Mouse (Mus musculus) leukemia stem cell, adult 10-12 weeks (primary cell): ENCODE data around the gene Ddx25. TPM values are rescaled to one million over a fixed set of nuclear protein-coding genes. Genes with fewer than 3 reads are reported as not detected.

Experiments
- polyA plus RNA-seq: library from polyadenylated mRNA; stranded (reverse); fragments of >175 nt; gene quantifications from 2 replicates; pipeline ENCODE4 v1.2.3, GENCODE M21; 2012; ENCODE audit warnings: low replicate concordance

Gene Ddx25
- polyA plus RNA-seq: not detected in 2 replicates

DNA sequence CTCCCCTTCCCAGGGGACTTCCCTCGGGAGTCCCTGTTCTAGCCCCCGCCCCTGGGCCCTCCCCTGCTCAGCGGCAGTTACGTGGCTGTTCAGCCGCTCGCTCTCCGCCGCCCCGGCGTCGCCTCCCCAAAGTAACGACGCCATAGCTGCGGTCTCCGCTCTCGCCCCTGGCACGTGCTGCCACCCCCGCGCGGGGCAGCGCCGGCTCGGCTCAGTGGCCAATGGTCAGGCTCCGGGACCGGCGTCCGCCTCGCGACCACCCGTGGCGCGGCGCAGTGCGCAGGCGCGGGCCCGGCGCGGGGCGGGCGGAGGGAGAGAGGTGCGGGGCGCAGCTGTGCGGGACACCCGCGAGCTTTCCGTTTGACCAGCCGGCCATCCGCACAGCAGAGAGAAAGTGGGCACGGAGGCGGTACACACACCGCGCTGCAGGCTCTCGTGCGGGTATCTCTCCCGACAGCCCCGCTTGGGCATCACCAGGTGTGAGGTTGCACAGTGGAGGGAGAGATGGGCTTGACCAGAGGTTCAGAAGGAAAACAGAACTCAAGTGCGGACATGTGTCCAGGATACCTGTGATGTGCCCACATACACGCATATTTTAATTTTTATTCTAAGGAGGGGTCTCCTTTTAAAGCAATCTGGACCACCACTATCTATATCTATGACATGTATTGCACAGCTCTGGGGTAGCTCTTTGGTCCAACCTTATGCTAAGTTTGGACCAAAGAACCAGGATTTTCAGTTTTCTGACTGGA, at the start of gene Ddx25, which contains the start of gene Pus3:
Gene Ddx25 (minus strand): TSS at position 272 of the 752 bp plus-strand sequence.
Gene Pus3 (plus strand): TSS at position 339 of the 752 bp plus-strand sequence.

DNA sequence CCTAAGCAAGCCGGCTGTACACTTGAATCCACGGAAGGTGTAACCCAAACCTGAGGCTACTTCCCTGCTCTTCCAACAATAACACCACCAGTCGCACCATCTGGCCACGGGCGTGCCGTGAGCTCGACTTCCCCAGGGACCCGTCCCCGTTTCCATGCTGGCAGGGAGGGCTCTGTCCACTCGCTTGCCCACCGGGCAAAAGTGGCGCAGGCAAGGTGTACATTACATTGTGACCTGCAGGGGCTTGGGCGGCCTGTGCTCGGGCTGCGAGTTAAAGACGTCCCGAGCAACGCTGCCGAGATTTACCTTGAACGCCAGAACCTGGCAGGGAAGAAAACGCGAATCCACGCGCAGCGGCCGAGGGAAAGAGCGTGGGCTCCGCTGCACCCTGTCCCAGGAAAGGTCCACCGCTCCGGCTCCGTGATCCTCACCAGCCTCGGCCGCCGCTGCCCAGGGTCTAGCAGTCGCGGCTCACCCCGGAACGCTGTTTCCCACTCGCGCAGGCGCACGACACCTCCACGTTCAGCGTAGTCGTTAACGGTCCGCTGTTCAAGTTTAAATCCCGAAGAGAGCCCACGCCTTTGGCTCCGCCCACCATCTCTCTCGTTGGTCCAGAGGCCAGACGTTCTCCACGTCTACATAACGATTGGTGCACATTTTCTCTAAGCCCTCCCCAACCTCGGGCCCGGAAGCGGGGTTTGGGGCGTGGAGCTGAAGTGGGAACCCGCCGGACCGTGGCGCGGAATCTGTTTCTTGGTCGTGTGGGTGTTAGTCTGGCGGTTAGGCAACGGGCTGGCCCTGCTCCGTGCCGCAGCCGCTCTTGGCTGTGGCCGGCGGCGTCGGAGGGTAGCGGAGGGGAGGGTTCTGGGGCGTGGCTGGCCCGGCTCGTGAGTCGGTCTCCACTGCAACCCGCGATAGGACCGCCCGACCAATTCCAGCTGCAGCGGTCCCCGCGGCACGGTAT, 11.5 kb upstream of the Ddx25 start, which contains the start of the genes Pate2 and Hyls1:
Gene Pate2 (plus strand): TSS at position 714 of the 964 bp plus-strand sequence.
Gene Hyls1 (minus strand): TSS at position 828 of the 964 bp plus-strand sequence.

DNA sequence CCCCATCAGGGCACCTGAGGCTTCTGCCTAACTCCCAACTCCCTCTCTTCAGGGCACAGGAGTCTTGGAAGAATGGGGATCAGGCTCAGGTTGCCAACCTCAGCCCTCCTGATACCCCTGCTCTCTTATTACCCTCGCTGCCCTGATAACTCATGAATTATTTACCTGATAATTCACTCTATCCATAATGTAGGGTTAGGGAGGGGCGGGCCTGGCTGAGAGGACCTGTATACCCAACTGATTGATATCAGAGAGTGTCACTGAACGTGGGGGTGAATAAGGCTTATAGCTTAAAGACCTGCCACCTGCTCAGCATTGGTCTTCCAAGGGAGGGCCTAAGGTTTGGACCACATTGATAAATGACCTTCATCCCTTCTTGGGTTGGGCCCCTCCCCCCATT, 40.2 kb downstream of the Ddx25 start, which contains the start of gene Gm1113:
Gene Gm1113 (minus strand): TSS at position 101 of the 400 bp plus-strand sequence.

Other genes with a start within 250 kb of the Ddx25 start
- gene Cdon, start 137.4 kb downstream of the Ddx25 start, polyA plus RNA-seq: 0.07 and 0.17 TPM in 2 replicates
- not detected in 2 replicates for gene Gm1113, start 40.3 kb downstream of the Ddx25 start, polyA plus RNA-seq
- gene Pus3, start 67 bp upstream of the Ddx25 start, polyA plus RNA-seq: 0.25 and 0.79 TPM in 2 replicates
- 0.20 and 1.1 TPM in 2 replicates for gene Pate2, start 11.8 kb upstream of the Ddx25 start, polyA plus RNA-seq
- 1.5 and 5.5 TPM in 2 replicates for gene Hyls1, start 11.9 kb upstream of the Ddx25 start, polyA plus RNA-seq
- not detected in 2 replicates for gene Pate4, start 53.4 kb upstream of the Ddx25 start, polyA plus RNA-seq
- not detected in 2 replicates for gene Pate3, start 89.7 kb upstream of the Ddx25 start, polyA plus RNA-seq
- not detected in 2 replicates for gene Pate1, start 128.9 kb upstream of the Ddx25 start, polyA plus RNA-seq
- not detected in 2 replicates for gene Gm17677, start 182.5 kb upstream of the Ddx25 start, polyA plus RNA-seq
- gene Gm17727, start 219.6 kb upstream of the Ddx25 start, polyA plus RNA-seq: not detected in 2 replicates
- gene Gm27235, start 231.6 kb upstream of the Ddx25 start, polyA plus RNA-seq: not detected in 2 replicates
- not detected in 2 replicates for gene D730048I06Rik, start 231.6 kb upstream of the Ddx25 start, polyA plus RNA-seq